Mouse (Mus musculus) adrenal gland, postnatal 10 days (tissue): Measurements from ENCODE around the gene Ttc28. TPM values are rescaled to one million over a fixed set of nuclear protein-coding genes. Genes with fewer than 3 reads are reported as not detected.
A peak's percentile ranks its signal among the peaks of the same experiment; 100 is the strongest.

Source experiments
- DNase-seq: peaks from one replicate; pipeline ENCODE4 v3.0.0; 2021; ENCODE audit warnings: mixed read lengths
- total RNA-seq, 2 experiments: library from RNA; stranded (reverse); gene quantifications; 2 replicates each; pipeline ENCODE4 v1.2.3; 2021

Gene Ttc28
- total RNA-seq, 2 experiments from 2014 or later: 25.0 to 29.1 TPM

GRCm38 (mm10) chr5:111175410-111175809, 295.8 kb downstream of the Ttc28 start:
- no peak for DNase-seq

DNA sequence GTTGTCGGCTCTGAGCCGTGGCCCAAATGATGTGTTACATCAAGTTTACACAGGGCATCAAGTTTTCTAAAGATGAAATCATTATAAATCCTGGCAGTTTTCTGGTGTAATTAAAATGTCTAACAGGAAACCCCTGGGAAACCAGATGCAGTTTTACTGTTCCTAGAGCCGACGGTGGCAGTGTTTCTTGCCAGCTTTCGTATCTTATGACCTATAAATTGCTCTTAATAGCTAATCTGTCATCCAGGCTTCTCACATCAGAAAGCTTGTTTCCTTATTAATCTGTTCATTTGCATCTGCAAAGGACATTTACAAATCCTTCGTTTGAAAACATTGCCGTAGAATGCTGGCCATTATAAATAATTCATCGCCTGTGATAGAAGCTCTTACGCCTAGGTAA, 296.2 kb downstream of the Ttc28 start:
- DNase-seq: no peak

DNA sequence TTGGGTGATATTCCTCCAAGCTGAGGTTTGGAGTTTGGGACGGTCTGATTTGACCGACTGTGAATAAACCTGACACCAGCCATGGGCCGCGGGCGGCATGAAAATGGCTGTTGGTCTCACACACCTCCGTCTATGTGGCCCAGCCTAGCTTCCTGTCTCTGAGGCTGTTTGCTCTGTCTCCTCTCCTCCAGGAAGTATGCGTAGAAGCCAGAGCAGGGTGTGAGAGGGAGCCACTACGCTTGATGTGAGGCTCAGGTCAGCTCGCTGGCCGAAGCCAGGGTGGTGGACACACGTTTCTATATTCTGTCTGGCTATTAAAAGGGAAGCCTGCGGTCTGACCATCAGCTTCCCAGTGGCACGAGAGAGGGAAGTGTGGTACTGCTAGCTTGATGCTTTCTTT, 296.8 kb downstream of the Ttc28 start:
- DNase-seq: no peak

- peak; percentile 42 for DNase-seq
Observed at GRCm38 (mm10) chr5:111178324-111179076, 298.9 kb downstream of the Ttc28 start.

DNA sequence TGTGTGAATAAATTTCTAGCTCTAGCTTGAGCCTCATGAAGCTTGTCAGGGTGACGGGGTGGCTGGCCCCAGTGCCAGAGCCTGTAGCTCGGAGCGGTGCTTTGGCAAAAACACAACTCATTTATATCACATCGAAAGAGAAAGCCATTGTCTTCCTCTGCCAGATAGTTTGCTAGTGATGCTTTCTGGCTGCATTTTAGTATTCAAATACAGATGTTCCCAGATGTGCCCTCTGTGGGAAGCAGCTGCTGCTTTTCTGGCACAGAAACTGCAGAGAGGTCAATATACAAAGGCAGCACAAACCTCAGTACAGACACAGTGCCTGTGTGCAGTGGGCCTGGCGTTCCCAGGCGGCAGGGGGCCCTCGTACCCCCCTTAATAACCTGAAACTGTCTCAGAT, 300.0 kb downstream of the Ttc28 start:
- DNase-seq: no peak

GRCm38 (mm10) chr5:111180091-111181053, 300.8 kb downstream of the Ttc28 start:
- DNase-seq: peak; percentile 37

- DNase-seq: no peak
Observed at GRCm38 (mm10) chr5:111181204-111181912, 301.8 kb downstream of the Ttc28 start.

- peak; percentile 38 for DNase-seq
Observed at GRCm38 (mm10) chr5:111186600-111186999, 307.0 kb downstream of the Ttc28 start.

- DNase-seq: no peak
Observed at GRCm38 (mm10) chr5:111191972-111192371, 312.4 kb downstream of the Ttc28 start.

DNA sequence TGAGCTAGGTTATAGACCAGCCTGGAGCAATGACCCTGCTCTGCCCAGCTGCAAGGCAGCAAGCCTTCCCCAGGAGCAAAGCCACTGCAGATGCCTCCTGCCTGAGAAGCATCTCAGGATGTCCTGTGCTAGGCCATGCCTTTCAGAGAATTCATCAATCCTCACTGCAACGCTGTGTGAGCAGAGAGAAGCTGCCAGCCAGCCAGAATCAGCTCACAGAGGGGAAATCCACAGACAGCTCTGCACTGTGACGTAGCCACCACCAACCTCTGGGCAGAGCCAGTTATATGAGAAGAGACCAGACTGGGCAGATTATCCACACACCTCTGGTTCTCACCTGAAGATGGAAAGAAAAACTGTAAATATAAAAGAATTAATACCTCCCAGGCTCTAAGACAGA, 315.2 kb downstream of the Ttc28 start:
- DNase-seq: no peak

DNA sequence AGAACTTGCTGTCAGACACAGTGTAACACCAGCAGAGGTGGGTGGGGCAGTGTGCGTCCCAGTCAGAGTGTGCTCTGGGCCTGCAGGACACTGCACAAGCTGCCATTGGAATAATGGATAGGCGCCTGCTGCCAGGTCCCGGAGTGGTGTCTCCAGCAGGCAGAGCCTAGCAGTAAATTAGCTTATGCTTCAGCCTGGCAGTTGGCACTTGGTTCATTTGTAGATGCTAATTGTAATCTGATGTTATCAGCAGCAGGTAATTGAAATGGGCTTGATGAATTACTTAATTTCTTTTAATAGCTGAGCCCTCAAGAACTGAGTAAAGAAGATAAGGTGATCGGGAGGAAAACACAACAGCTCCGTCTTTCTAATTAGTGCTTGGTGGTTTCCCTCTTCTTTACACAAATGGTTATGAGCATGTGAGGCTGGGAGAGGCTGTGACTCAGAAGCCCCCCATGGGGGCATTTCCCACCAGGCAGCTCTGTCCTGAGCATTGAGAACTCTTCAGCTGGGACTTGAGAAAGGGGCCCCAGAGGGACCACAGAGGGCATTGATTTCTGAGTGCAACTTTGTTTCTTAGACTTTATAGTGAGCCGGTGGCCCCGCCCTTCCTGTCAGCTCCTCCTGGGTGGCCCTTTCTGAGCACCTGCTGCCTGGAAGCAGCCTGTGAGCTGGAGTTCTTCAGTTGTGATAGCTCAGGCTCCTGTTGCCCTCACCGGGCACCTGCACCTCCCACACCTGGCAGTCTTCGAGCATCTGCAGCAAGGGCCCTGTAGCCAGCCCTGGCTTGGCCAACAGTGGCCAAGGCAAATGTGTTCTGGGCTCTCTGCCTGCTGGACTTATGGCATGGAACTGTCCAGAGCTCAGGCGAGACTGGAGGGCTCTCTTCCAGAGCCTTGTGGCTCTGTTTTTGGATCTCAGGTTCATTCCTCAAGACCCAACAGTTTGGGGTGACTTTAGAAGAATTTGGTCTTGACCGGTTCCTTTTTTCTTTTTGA, 316.2 kb downstream of the Ttc28 start:
- peak; percentile 39 for DNase-seq

GRCm38 (mm10) chr5:111197727-111198126, 318.1 kb downstream of the Ttc28 start:
- no peak for DNase-seq

DNA sequence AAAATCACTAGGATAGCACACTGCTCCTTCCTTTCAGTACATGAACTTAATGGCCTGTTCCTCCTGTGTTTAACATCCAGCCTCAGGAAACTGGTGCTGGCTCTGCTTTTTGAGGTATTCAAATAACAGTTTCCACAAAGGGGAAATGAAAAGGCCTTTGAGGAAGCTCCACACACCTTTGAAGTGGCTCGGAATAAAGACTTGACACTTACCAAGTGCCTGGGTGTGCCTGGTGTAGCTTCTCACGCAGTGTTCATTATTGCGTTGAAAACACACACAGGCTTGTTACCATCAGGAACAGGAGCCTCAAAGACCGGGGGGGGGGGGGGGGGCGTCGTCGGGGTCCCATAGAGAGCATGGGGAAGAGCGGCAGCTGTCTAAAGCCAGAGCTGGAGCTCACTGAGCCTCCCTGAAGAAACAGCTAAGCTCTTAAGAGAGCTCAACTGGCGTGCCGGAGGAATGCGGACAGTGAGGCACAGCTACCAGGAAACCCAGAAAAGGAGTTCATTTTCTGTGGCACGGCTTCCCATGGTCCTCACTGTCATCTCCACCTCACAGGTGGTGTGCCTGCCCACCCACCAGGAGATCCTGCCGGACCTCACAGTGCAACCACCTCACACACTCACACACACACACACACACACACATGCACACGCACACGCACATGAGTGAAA, 320.7 kb downstream of the Ttc28 start:
- DNase-seq: no peak

DNA sequence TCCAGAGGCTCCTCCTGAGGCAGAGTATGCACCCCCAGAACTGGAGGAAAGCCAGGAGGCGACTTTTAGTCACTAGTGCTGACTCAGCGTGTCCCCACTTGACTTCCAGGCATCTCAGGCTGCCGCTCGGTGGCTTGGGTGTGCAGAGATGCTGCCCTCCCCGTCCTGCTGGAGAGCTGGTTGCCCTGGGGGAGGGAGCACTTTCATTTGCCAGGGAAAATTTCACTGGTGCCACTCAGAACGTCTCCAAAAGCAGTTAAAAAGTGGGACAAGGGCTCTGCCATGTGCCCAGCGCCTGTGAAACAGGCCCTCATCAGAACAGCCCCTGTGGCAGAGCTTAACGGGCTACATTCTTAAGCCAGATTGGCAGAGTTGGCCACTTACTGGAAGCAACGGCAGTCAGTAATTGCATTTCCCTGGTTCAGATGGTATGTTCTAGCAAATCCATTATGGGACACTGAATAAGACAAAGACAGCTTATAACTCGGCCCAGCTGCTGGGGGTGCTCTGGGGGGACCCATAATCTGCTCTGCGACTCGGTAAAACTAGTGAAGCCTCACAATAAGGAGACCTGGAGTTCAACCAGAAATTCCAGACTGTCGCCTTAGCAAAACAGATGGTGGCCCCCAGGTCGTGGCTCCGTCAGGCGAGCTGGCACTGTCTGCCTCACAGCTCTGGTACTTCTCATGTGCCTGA, 321.5 kb downstream of the Ttc28 start:
- DNase-seq: peak; percentile 85

DNA sequence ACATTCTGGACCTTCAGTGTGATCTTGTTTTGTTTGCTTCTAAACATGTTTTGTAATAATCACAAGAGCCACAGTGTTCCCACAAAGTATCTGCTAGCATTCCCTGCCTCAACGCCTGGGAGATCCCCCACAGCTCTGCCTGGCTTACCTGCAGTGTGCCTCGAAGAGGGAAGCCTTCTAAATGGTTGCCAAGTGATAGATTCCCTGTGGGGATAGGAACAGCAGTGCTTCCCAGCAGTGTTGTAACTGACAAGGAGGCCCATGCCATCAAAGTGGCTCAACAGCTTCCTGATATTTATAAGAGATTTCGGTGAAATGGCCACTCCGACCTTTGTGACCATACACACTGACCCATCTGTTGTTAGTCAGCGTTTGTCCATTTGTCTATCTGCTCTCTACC, 324.6 kb downstream of the Ttc28 start:
- DNase-seq: no peak

- DNase-seq: no peak
Observed at GRCm38 (mm10) chr5:111204976-111205586, 325.5 kb downstream of the Ttc28 start.

GRCm38 (mm10) chr5:111205817-111206216, 326.2 kb downstream of the Ttc28 start:
- DNase-seq: no peak

DNA sequence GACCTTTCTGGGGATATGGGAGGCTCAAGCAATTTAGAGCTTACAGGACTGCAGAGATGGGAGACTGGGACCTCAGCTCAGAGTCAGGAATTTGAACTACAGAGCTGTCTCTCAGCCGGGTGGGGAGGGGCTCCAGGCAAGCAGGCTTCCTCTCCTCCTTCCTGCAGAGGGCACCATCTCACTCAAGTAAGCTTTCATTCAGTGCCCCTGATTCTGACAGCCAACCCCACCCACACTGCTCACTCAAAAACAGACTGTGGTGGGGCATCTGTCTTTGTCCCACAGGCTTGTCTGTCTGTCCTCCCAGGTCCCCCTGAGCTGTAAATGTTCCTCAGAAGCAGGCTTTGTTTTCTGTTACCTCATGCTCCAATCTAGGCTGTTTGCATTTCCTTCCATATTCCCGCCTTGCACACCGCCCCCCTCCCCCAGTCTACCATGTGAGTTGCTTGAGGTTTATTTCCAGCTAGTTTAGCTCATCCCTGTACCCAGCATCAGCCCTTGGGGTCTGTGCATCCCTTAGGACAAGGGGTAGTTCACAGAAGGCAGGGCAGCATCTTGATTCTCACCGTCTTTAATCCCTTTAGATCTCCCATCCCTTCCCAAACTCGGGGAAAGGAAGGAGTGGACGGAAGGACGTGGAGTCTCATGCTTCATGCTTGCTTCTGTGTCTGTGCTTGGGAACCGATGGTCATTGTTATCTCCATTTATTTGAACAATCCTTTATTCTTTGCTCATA, 328.5 kb downstream of the Ttc28 start:
- peak; percentile 64 for DNase-seq

DNA sequence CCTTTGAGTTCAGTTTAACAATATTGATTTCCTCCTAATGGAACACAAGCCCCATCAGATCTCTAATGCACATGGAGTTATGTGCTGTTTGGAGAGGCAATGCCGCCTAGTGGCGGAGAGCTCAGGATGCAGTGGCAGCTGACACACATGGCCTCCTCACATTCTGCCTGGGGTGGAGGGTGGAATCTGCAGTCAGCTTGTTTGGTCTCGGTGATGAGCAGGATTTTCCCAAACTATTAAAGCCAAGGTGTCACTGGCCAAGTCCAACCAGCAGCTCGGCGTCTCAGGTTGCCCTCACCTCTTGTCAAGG, 329.0 kb downstream of the Ttc28 start:
- DNase-seq: peak; percentile 67
